In genomic region chr8:84981644-84982498, GRCm38 (mm10) we compare ENCODE assay signal across 10 mouse cellular contexts. TPM values are rescaled to one million over a fixed set of nuclear protein-coding genes. Genes with fewer than 3 reads are reported as not detected.
DNase-seq lines count a peak whose midpoint lies in the region; ATAC-seq and TF ChIP-seq lines count a peak whose summit lies in the region.
"Had no signal": no experiment of that assay in that cellular context is flagged by ENCODE, and none has a peak within 500 bp of the region (broad histone marks: within the 10 kb centered on the region; RNA-seq: fewer than 3 reads in every experiment).

No protein-coding gene starts in this region.

- ATAC-seq in kidney, embryonic 14.5 days (ENCODE audit: low FRiP score, low TSS enrichment): no peak
- no peak for ATAC-seq in forebrain, embryonic 12.5 days (ENCODE audit: low FRiP score)
- ATAC-seq: forebrain, embryonic 15.5 days had no signal

- no peak overlapping the region for H3K4me3 ChIP-seq in kidney, embryonic 14.5 days (ENCODE audit: low read length)
- no peak overlapping the region for H3K4me3 ChIP-seq in bone marrow, adult 2 months (replicated peaks; ENCODE audit: control insufficient read depth, low read depth, low read length)
- no peak overlapping the region for H3K4me3 ChIP-seq in forebrain, embryonic 12.5 days (replicated peaks)
- H3K4me3 ChIP-seq: forebrain, embryonic 15.5 days had no signal

- TF ChIP-seq POLR2A in bone marrow, adult 2 months (IDR thresholded peaks at IDR 0.05; ENCODE audit: borderline replicate concordance, control insufficient read depth, low read depth, low read length): peak; percentile 6; the same call in 1 of the 2 replicates

- no peak overlapping the region for H3K9ac ChIP-seq in kidney, embryonic 14.5 days (ENCODE audit: low read depth, low read length)
- H3K9ac ChIP-seq in forebrain, embryonic 12.5 days: no peak overlapping the region
- H3K9ac ChIP-seq: forebrain, embryonic 15.5 days had no signal

- H3K27ac ChIP-seq in kidney, embryonic 14.5 days (ENCODE audit: low read depth, low read length): no peak overlapping the region; the same call in 1 of the 2 replicates
- peak overlapping the region; percentile 73 for H3K27ac ChIP-seq in bone marrow, adult 2 months (ENCODE audit: control insufficient read depth, insufficient read depth, low read depth, low read length, poor library complexity)
- no peak overlapping the region for H3K27ac ChIP-seq in forebrain, embryonic 12.5 days
- H3K27ac ChIP-seq: forebrain, embryonic 15.5 days had no signal

- no peak for TF ChIP-seq CTCF in bone marrow, adult 2 months (IDR thresholded peaks at IDR 0.05; ENCODE audit: control insufficient read depth, insufficient read depth, low read length)

- 73% methylated on average over 15 of the region's 15 CpGs for WGBS in kidney, embryonic 14.5 days
- WGBS in bone marrow, adult 2 months: 25% methylated on average over 15 of the region's 15 CpGs
- 84% methylated on average over 15 of the region's 15 CpGs for WGBS in forebrain, embryonic 12.5 days

- peaks cover 68% of the 10 kb centered on the region for H3K4me1 ChIP-seq in kidney, embryonic 14.5 days (ENCODE audit: control insufficient read depth, insufficient read depth, low read length)
- peaks cover 16% of the 10 kb centered on the region for H3K4me1 ChIP-seq in bone marrow, adult 2 months (ENCODE audit: control insufficient read depth, insufficient read depth, low read length)
- peaks cover 69% of the 10 kb centered on the region for H3K4me1 ChIP-seq in forebrain, embryonic 12.5 days

- H3K36me3 ChIP-seq in kidney, embryonic 14.5 days (ENCODE audit: control insufficient read depth, insufficient read depth, low read length): no peaks in the 10 kb centered on the region
- no peaks in the 10 kb centered on the region for H3K36me3 ChIP-seq in forebrain, embryonic 12.5 days (replicated peaks)
- H3K36me3 ChIP-seq: forebrain, embryonic 15.5 days had no signal

- DNase-seq in kidney, adult 11 months: peak; percentile 77
- peak; percentile 69 for DNase-seq in kidney, adult 9 months
- DNase-seq in lung, postnatal 36 days: peak; percentile 84
- no peak for DNase-seq in ovary, postnatal 14 days (ENCODE audit: low spot score)
- no peak for DNase-seq in embryo, embryonic 10.5 days (ENCODE audit: low spot score)

- H3K9me3 ChIP-seq in kidney, embryonic 14.5 days (ENCODE audit: control insufficient read depth, low read length): no peaks in the 10 kb centered on the region
- no peaks in the 10 kb centered on the region for H3K9me3 ChIP-seq in forebrain, embryonic 12.5 days
- H3K9me3 ChIP-seq: forebrain, embryonic 15.5 days had no signal

- no peaks in the 10 kb centered on the region; the same call in 1 of the 2 replicates for H3K27me3 ChIP-seq in kidney, embryonic 14.5 days (ENCODE audit: control insufficient read depth, insufficient read depth, low read length)
- H3K27me3 ChIP-seq in forebrain, embryonic 12.5 days: peaks cover 93% of the 10 kb centered on the region

- no peak overlapping the region for H3K4me2 ChIP-seq in kidney, embryonic 14.5 days (replicated peaks; ENCODE audit: low read depth, low read length)
- no peak overlapping the region for H3K4me2 ChIP-seq in forebrain, embryonic 12.5 days
- H3K4me2 ChIP-seq: forebrain, embryonic 15.5 days had no signal

RNA-seq across cellular contexts. Expression of gene Junb, which starts 3.4 kb away (rescaled TPM):
- polyA plus RNA-seq in kidney, embryonic 14.5 days (2014; fragmentation: Nextera tagmentation; extraction: Ambion mirVana): 7.3 and 10.0 TPM in 2 replicates
- polyA plus RNA-seq in bone marrow, adult 2 months (2011; ENCODE audit: insufficient read depth, insufficient read length, low replicate concordance, missing spikeins): 11.1 and 18.4 TPM in 2 replicates
- polyA plus RNA-seq in forebrain, embryonic 12.5 days (2016; fragmentation: Nextera tagmentation; extraction: Ambion mirVana): 4.8 and 4.9 TPM in 2 replicates

RNA-seq across cellular contexts. Expression of gene Hook2, which starts 8.5 kb away (rescaled TPM):
- polyA plus RNA-seq in kidney, embryonic 14.5 days (2014; fragmentation: Nextera tagmentation; extraction: Ambion mirVana): 14.6 and 18.7 TPM in 2 replicates
- polyA plus RNA-seq in bone marrow, adult 2 months (2011; ENCODE audit: insufficient read depth, insufficient read length, low replicate concordance, missing spikeins): 3.5 and 7.3 TPM in 2 replicates
- 16.1 and 18.2 TPM in 2 replicates for polyA plus RNA-seq in forebrain, embryonic 12.5 days (2016; fragmentation: Nextera tagmentation; extraction: Ambion mirVana)

RNA-seq across cellular contexts. Expression of gene Rnaseh2a, which starts 12.3 kb away (rescaled TPM):
- 143 and 154 TPM in 2 replicates for polyA plus RNA-seq in kidney, embryonic 14.5 days (2014; fragmentation: Nextera tagmentation; extraction: Ambion mirVana)
- 40.8 and 54.9 TPM in 2 replicates for polyA plus RNA-seq in bone marrow, adult 2 months (2011; ENCODE audit: insufficient read depth, insufficient read length, low replicate concordance, missing spikeins)
- 117 and 124 TPM in 2 replicates for polyA plus RNA-seq in forebrain, embryonic 12.5 days (2016; fragmentation: Nextera tagmentation; extraction: Ambion mirVana)

RNA-seq across cellular contexts. Expression of gene Prdx2, which starts 12.5 kb away (rescaled TPM):
- polyA plus RNA-seq in kidney, embryonic 14.5 days (2014; fragmentation: Nextera tagmentation; extraction: Ambion mirVana): 965 and 1,048 TPM in 2 replicates
- polyA plus RNA-seq in bone marrow, adult 2 months (2011; ENCODE audit: insufficient read depth, insufficient read length, low replicate concordance, missing spikeins): 1,113 and 1,804 TPM in 2 replicates
- 1,271 and 1,280 TPM in 2 replicates for polyA plus RNA-seq in forebrain, embryonic 12.5 days (2016; fragmentation: Nextera tagmentation; extraction: Ambion mirVana)

RNA-seq across cellular contexts. Expression of gene Gm49661, which starts 12.6 kb away (rescaled TPM):
- polyA plus RNA-seq in kidney, embryonic 14.5 days (2014; fragmentation: Nextera tagmentation; extraction: Ambion mirVana): not detected in 2 replicates
- polyA plus RNA-seq in bone marrow, adult 2 months (2011; ENCODE audit: insufficient read depth, insufficient read length, low replicate concordance, missing spikeins): not detected in 2 replicates
- polyA plus RNA-seq in forebrain, embryonic 12.5 days (2016; fragmentation: Nextera tagmentation; extraction: Ambion mirVana): not detected in 2 replicates
- polyA plus RNA-seq: forebrain, embryonic 15.5 days; limb, embryonic 14.5 days had no signal

Comparison
In these comparisons a context has a peak if more than half of its experiments do, and no peak if none do; other contexts are left out.
1. DNase-seq: peak in kidney, adult 11 months (single experiment), kidney, adult 9 months (single experiment) and lung, postnatal 36 days (single experiment); none in ovary, postnatal 14 days (single experiment) and embryo, embryonic 10.5 days (single experiment).